Mouse (Mus musculus) limb, embryonic 14.5 days (tissue): ENCODE measurements around the gene Cd47. TPM values are rescaled to one million over a fixed set of nuclear protein-coding genes. Genes with fewer than 3 reads are reported as not detected.

Source experiments
- ATAC-seq: fragments of 200-750 bp; cut with Nextera tagmentation; 2 replicates; pipeline ENCODE4 v1.8.0; 2017; ENCODE audit warnings: low read depth, moderate number of reproducible peaks, moderate TSS enrichment; ENCODE audit not compliant: low FRiP score
- DNase-seq: peaks from one replicate; pipeline ENCODE4 v3.0.0-alpha.2; 2015; ENCODE audit warnings: low spot score
- H3K27ac ChIP-seq: fragments of 300-500 bp; sonication (generic); replicated peaks from 2 replicates; pipeline ENCODE4 v1.5.1; 2014; ENCODE audit warnings: low read depth, mild to moderate bottlenecking, low read length, moderate library complexity, mixed read lengths
- H3K27me3 ChIP-seq: fragments of 300-500 bp; sonication (generic); 2 replicates; pipeline ENCODE4 v1.6.1; 2014; ENCODE audit warnings: low read length, mixed read lengths; ENCODE audit not compliant: control insufficient read depth, insufficient read depth
- H3K36me3 ChIP-seq: fragments of 300-500 bp; sonication (generic); 2 replicates; pipeline ENCODE4 v1.6.1; 2014; ENCODE audit warnings: mild to moderate bottlenecking, low read length, moderate library complexity, mixed read lengths; ENCODE audit not compliant: control insufficient read depth, insufficient read depth
- H3K4me1 ChIP-seq: fragments of 300-500 bp; sonication (generic); 2 replicates; pipeline ENCODE4 v1.6.1; 2014; ENCODE audit warnings: antibody characterized with exemption, low read length, mixed read lengths; ENCODE audit not compliant: control insufficient read depth, insufficient read depth
- H3K4me2 ChIP-seq: fragments of 300-500 bp; sonication (generic); replicated peaks from 2 replicates; pipeline ENCODE4 v1.6.1; 2014; ENCODE audit warnings: low read depth, mild to moderate bottlenecking, low read length, moderate library complexity; ENCODE audit not compliant: severe bottlenecking
- H3K4me3 ChIP-seq: fragments of 300-500 bp; sonication (generic); replicated peaks from 2 replicates; pipeline ENCODE4 v1.5.1; 2014; ENCODE audit warnings: low read length
- H3K9ac ChIP-seq: fragments of 300-500 bp; sonication (generic); 2 replicates; pipeline ENCODE4 v1.6.1; 2014; ENCODE audit warnings: mild to moderate bottlenecking, low read depth, low read length, moderate library complexity; ENCODE audit not compliant: severe bottlenecking
- H3K9me3 ChIP-seq: fragments of 300-500 bp; sonication (generic); 2 replicates; pipeline ENCODE4 v1.6.1; 2016; ENCODE audit warnings: low read length; ENCODE audit not compliant: control insufficient read depth
- POLR2A ChIP-seq: fragments of 200-500 bp; IDR thresholded peaks from 2 replicates; pipeline ENCODE4 v1.8.0; 2012; ENCODE audit warnings: inconsistent platforms, mild to moderate bottlenecking, moderate library complexity, borderline replicate concordance; ENCODE audit not compliant: insufficient read depth, insufficient read length; ENCODE audit errors: extremely low read depth
- WGBS: fragments of 180-500 bp; shearing (Covaris S2); extraction: QIAGEN DNeasy Blood & Tissue Kit; methylation state at CpG from one replicate; pipeline ENCODE4 v1.1.7; 2014; 5-methylcytosine and 5-hydroxymethylcytosine counted together
- polyA plus RNA-seq, 2 experiments: library from polyadenylated mRNA; depleted of rRNA in 1 of 2; stranded (reverse) in 1 of 2; unstranded in 1 of 2; fragments of >200 nt; fragmentation: Nextera tagmentation in 1 of 2; extraction: Ambion mirVana in 1 of 2; gene quantifications; 2 replicates each; pipeline versions ENCODE4 v1.2.1 to v1.2.3; 2012 to 2014

The Cd47 gene
- polyA plus RNA-seq, 2 experiments = 29.5 to 91.0 TPM

DNA sequence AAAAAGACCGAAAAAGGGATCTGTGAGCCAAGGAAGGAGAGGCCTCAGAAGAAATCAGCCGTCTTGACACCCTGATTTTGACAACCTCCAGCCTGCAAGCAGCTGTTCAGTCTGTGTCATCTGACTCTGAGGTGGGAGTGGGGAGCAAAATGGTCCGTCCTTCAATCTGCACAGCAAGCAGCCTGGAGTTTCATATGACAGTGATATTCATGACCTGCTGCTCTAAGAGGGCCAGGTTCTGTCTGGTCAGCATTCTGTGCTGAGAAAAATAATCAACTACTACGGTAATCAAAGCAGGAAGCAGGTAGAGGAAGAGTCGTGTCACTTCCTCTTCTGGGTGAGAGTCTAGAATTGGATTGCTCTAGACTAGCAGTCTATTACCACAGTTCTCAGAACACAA is 1.1 kb downstream of the Cd47 start:
- DNase-seq = no peak
- no peak for TF ChIP-seq POLR2A
- ATAC-seq = peak; percentile 63
- no peaks in the 10 kb centered on the region for H3K27me3 ChIP-seq
- H3K4me2 ChIP-seq = no peak overlapping the region
- no peaks in the 10 kb centered on the region for H3K9me3 ChIP-seq
- no peak overlapping the region for H3K4me3 ChIP-seq
- H3K4me1 ChIP-seq = peaks cover 6% of the 10 kb centered on the region
- no peak overlapping the region for H3K9ac ChIP-seq
- H3K27ac ChIP-seq = no peak overlapping the region
- no peaks in the 10 kb centered on the region for H3K36me3 ChIP-seq
- 63% methylated on average over 5 of the region's 5 CpGs for WGBS

DNA sequence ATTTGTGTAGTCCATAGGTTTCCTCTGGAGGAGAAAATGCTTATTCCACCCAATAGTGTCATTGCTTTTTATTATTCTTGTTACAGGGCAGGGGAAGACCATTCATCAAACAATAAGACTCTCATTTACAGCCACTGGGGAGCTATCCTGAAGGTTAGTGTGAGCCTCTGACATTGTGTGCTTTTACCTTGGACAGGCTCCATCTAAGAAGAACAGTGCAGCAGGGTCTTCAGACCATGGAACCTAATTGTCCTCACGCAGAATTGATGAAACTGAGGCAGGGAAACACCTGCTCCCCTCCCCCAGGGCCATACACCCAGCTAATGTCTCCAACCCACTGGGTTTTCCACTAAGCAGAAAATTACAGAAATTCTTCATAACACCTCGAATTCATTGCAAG is 2.7 kb downstream of the Cd47 start:
- Histone ChIP-seq H3K4me1 (peaks cover 6% of the 10 kb centered on the region), H3K4me2 (no peak overlapping the region), H3K36me3 (no peaks in the 10 kb centered on the region), H3K27ac (no peak overlapping the region), H3K4me3 (no peak overlapping the region), H3K9ac (no peak overlapping the region), H3K27me3 (no peaks in the 10 kb centered on the region), H3K9me3 (no peaks in the 10 kb centered on the region)
- 62% methylated on average over 2 of the region's 2 CpGs for WGBS
- DNase-seq = no peak
- TF ChIP-seq POLR2A = no peak
- ATAC-seq = no peak

DNA sequence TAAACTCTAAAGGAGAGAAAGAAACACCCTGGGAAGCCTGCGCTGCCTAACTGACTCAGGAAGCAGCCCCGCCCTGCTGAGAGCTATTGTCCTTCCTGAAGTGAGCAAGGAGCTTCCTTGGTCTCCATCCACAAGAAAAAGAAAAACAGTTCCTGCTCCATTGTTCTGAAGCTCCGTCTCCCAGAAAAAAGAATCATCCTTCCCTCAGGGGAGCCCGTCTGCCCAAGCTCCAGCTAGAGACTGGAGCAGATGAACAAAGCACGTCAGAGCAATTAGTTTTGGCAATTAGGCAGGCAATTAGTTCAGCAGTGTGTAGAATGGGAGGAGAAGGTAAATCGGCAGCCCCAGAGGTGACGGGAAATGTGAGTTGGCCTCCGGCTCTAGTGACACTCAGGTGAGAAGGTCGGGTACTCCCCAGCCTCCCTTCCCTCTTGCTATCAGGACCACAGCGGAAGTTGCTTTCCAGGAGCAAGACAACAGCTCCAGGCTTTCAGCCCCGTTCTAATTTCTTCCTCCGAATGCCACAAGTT is 3.7 kb downstream of the Cd47 start:
- DNase-seq = no peak

DNA sequence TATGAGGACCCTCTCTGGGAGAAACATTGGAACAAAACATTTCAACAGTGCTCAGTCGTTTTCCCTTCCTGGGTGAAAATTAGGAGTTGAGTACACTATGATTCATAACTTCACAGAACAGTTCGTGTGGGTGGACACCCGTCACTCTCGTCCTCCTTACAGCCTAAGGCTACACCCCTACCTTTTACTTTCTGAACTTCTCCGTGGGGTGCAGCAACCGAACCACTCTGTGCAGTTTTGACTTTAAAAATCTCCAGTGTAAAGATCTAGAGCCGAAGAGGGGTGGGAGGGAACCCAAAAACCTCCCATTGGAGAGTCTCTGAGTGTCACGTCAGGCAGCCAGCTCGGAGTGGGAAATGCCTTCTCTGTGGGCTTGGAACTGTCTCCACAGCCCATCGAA is 6.6 kb downstream of the Cd47 start:
- DNase-seq (no peak), ATAC-seq (no peak)
- Histone ChIP-seq H3K4me1 (peaks cover 6% of the 10 kb centered on the region), H3K4me3 (no peak overlapping the region), H3K27ac (no peak overlapping the region), H3K4me2 (no peak overlapping the region), H3K36me3 (no peaks in the 10 kb centered on the region), H3K9ac (no peak overlapping the region), H3K9me3 (no peaks in the 10 kb centered on the region), H3K27me3 (no peaks in the 10 kb centered on the region)
- WGBS = 76% methylated on average over 10 of the region's 10 CpGs
- TF ChIP-seq POLR2A = no peak

More for the DNA sequence above, 3.7 kb downstream of the Cd47 start:
- Histone ChIP-seq H3K4me2 (peak overlapping the region; percentile 48), H3K27me3 (no peaks in the 10 kb centered on the region), H3K36me3 (no peaks in the 10 kb centered on the region), H3K9ac (peak overlapping the region; percentile 43; the same call in 1 of the 2 replicates), H3K27ac (no peak overlapping the region), H3K9me3 (no peaks in the 10 kb centered on the region), H3K4me3 (peak overlapping the region; percentile 5), H3K4me1 (peaks cover 6% of the 10 kb centered on the region)
- ATAC-seq = no peak
- WGBS = 4% methylated on average over 12 of the region's 12 CpGs
- no peak for TF ChIP-seq POLR2A

DNA sequence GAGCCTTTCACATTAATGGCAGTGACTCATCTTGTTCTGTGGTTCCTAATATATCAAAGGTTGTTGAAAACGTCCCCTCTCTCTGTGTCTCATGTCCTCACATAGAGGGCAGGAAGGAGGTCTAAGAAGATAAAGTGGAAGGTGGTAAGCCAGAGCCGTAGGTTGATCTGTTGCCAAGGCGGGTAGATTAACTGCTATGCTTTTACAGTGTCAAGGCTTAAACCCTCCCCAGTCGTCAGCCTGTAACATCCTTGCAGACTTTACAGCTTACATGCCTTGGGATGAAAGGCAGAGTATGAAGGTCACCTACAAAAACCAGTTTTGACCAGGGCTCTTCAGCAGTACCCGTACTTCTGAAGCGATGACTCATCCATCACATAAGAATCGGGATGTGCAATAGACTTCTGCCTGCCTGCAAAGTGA is 7.1 kb downstream of the Cd47 start:
- Histone ChIP-seq H3K36me3 (no peaks in the 10 kb centered on the region), H3K4me1 (peaks cover 6% of the 10 kb centered on the region), H3K27me3 (no peaks in the 10 kb centered on the region), H3K4me3 (no peak overlapping the region), H3K9ac (no peak overlapping the region), H3K4me2 (no peak overlapping the region), H3K9me3 (no peaks in the 10 kb centered on the region), H3K27ac (no peak overlapping the region)
- no peak for ATAC-seq
- no peak for TF ChIP-seq POLR2A
- WGBS = 70% methylated on average over 7 of the region's 7 CpGs
- no peak for DNase-seq
